Mouse (Mus musculus) heart, embryonic 14.5 days (tissue): ENCODE measurements around the gene Dcaf11. TPM values are rescaled to one million over a fixed set of nuclear protein-coding genes. Genes with fewer than 3 reads are reported as not detected.
A peak's percentile ranks its signal among the peaks of the same experiment; 100 is the strongest.

ENCODE experiments used
- ATAC-seq: fragments of 200-750 bp; cut with Nextera tagmentation; 2 replicates; pipeline ENCODE4 v1.8.0; 2017; ENCODE audit warnings: low read depth, moderate TSS enrichment; ENCODE audit not compliant: insufficient number of reproducible peaks, insufficient read depth, low FRiP score
- H3K27ac ChIP-seq, 2 experiments: fragments of 200-500 bp in 1 of 2; fragments of 300-500 bp in 1 of 2; sonication (generic) in 1 of 2; replicated peaks in 1 of 2; 2 replicates each; pipeline ENCODE4 v1.5.1; 2012 to 2014; ENCODE audit warnings: low read depth in 2 of 2, low read length in 2 of 2, control low read depth in 1 of 2, mild to moderate bottlenecking in 1 of 2, mixed read lengths in 1 of 2; ENCODE audit not compliant: control insufficient read depth in 1 of 2, insufficient read depth in 1 of 2
- H3K27me3 ChIP-seq: fragments of 300-500 bp; sonication (generic); 2 replicates; pipeline ENCODE4 v1.6.1; 2014; ENCODE audit warnings: mild to moderate bottlenecking, low read length, control low read depth; ENCODE audit not compliant: control insufficient read depth, insufficient read depth
- H3K36me3 ChIP-seq: fragments of 300-500 bp; sonication (generic); 2 replicates; pipeline ENCODE4 v1.6.1; 2014; ENCODE audit warnings: mild to moderate bottlenecking, control low read depth, low read length, mixed read lengths; ENCODE audit not compliant: control insufficient read depth, insufficient read depth
- H3K4me1 ChIP-seq, 2 experiments: fragments of 200-500 bp in 1 of 2; fragments of 300-500 bp in 1 of 2; sonication (generic) in 1 of 2; 2 replicates each; pipeline ENCODE4 v1.6.1; 2012 to 2014; ENCODE audit warnings: low read length in 2 of 2, control low read depth in 1 of 2, mixed read lengths in 1 of 2; ENCODE audit not compliant: control insufficient read depth in 2 of 2, insufficient read depth in 2 of 2
- H3K4me2 ChIP-seq: fragments of 300-500 bp; sonication (generic); 2 replicates; pipeline ENCODE4 v1.6.1; 2014; ENCODE audit warnings: mild to moderate bottlenecking, low read length
- H3K4me3 ChIP-seq, 2 experiments: fragments of 200-500 bp in 1 of 2; fragments of 300-500 bp in 1 of 2; sonication (generic) in 1 of 2; 2 replicates each; pipeline ENCODE4 v1.5.1; 2012 to 2014; ENCODE audit warnings: low read length in 2 of 2, mild to moderate bottlenecking in 2 of 2, control low read depth in 1 of 2, low read depth in 1 of 2, moderate library complexity in 1 of 2; ENCODE audit not compliant: control insufficient read depth in 1 of 2, insufficient read depth in 1 of 2
- H3K9ac ChIP-seq: fragments of 300-500 bp; sonication (generic); 2 replicates; pipeline ENCODE4 v1.6.1; 2014; ENCODE audit warnings: mild to moderate bottlenecking, low read length
- H3K9me3 ChIP-seq: fragments of 300-500 bp; sonication (generic); 2 replicates; pipeline ENCODE4 v1.6.1; 2016; ENCODE audit warnings: low read length, control low read depth; ENCODE audit not compliant: control insufficient read depth
- WGBS: fragments of 180-500 bp; shearing (Covaris S2); extraction: QIAGEN DNeasy Blood & Tissue Kit; methylation state at CpG from one replicate; pipeline ENCODE4 v1.1.7; 2014; 5-methylcytosine and 5-hydroxymethylcytosine counted together
- polyA plus RNA-seq: library from polyadenylated mRNA; unstranded; fragments of >200 nt; fragmentation: Nextera tagmentation; extraction: Ambion mirVana; gene quantifications from 2 replicates; pipeline ENCODE4 v1.2.1, GENCODE M21; 2014

The Dcaf11 gene
- polyA plus RNA-seq, 1 experiment from 2014 or later, result 74.1 TPM

- Histone ChIP-seq H3K4me1 (peaks cover 17 to 37% of the 10 kb centered on the region in 2 experiments; a peak in 3 of 4 replicates), H3K4me3 (peak overlapping the region; percentile 66 to 92), H3K27ac (peak overlapping the region; percentile 64 to 90), H3K27me3 (no peaks in the 10 kb centered on the region), H3K4me2 (peak overlapping the region; percentile 75), H3K9me3 (no peaks in the 10 kb centered on the region), H3K36me3 (peaks cover 26% of the 10 kb centered on the region), H3K9ac (peak overlapping the region; percentile 98)
- 27% methylated on average over 6 of the region's 6 CpGs for WGBS
- ATAC-seq, result 0 out of 2 replicates have a peak, but pooled peaks have one; percentile 8
Measured at GRCm38 (mm10) chr14:55578668-55579269, 19.0 kb downstream of the Dcaf11 start.

GRCm38 (mm10) chr14:55579511-55580496 is 20.0 kb downstream of the Dcaf11 start:
- no peak overlapping the region for H3K4me2 ChIP-seq
- no peaks in the 10 kb centered on the region for H3K27me3 ChIP-seq
- no peak overlapping the region for H3K4me3 ChIP-seq
- H3K9me3 ChIP-seq, result no peaks in the 10 kb centered on the region
- peaks cover 12 to 36% of the 10 kb centered on the region in 2 experiments; a peak in 3 of 4 replicates for H3K4me1 ChIP-seq
- WGBS, result 85% methylated on average over 23 of the region's 23 CpGs
- no peak overlapping the region for H3K27ac ChIP-seq
- peaks cover 26% of the 10 kb centered on the region for H3K36me3 ChIP-seq
- H3K9ac ChIP-seq, result no peak overlapping the region
- no peak for ATAC-seq

GRCm38 (mm10) chr14:55580731-55581130 is 20.9 kb downstream of the Dcaf11 start:
- H3K4me2 ChIP-seq, result no peak overlapping the region
- H3K9ac ChIP-seq, result no peak overlapping the region
- H3K36me3 ChIP-seq, result peaks cover 26% of the 10 kb centered on the region
- 93% methylated on average over 16 of the region's 16 CpGs for WGBS
- no peak overlapping the region for H3K4me3 ChIP-seq
- no peak for ATAC-seq
- H3K27ac ChIP-seq, result no peak overlapping the region
- H3K4me1 ChIP-seq, result peaks cover 12 to 36% of the 10 kb centered on the region in 2 experiments; a peak in 3 of 4 replicates
- H3K27me3 ChIP-seq, result no peaks in the 10 kb centered on the region
- H3K9me3 ChIP-seq, result no peaks in the 10 kb centered on the region

GRCm38 (mm10) chr14:55581981-55582681 is 22.3 kb downstream of the Dcaf11 start:
- no peak overlapping the region for H3K27ac ChIP-seq
- peaks cover 3 to 28% of the 10 kb centered on the region in 2 experiments; a peak in 3 of 4 replicates for H3K4me1 ChIP-seq
- H3K27me3 ChIP-seq, result no peaks in the 10 kb centered on the region
- H3K4me2 ChIP-seq, result no peak overlapping the region
- H3K9me3 ChIP-seq, result no peaks in the 10 kb centered on the region
- no peak overlapping the region for H3K9ac ChIP-seq
- no peak for ATAC-seq
- peaks cover 28% of the 10 kb centered on the region for H3K36me3 ChIP-seq
- WGBS, result 74% methylated on average over 9 of the region's 9 CpGs
- no peak overlapping the region for H3K4me3 ChIP-seq

- H3K4me3 ChIP-seq, result peak overlapping the region; percentile 63
- H3K4me1 ChIP-seq, result peaks cover 3 to 17% of the 10 kb centered on the region in 2 experiments; a peak in 3 of 4 replicates
- H3K9me3 ChIP-seq, result no peaks in the 10 kb centered on the region
- WGBS, result 37% methylated on average over 5 of the region's 5 CpGs
- H3K27me3 ChIP-seq, result no peaks in the 10 kb centered on the region
- ATAC-seq, result no peak
- H3K4me2 ChIP-seq, result peak overlapping the region; percentile 88
- H3K36me3 ChIP-seq, result peaks cover 49% of the 10 kb centered on the region
- H3K27ac ChIP-seq, result peak overlapping the region in 1 of 2 experiments; percentile 77; a peak in 2 of 4 replicates
- H3K9ac ChIP-seq, result peak overlapping the region; percentile 79
Measured at GRCm38 (mm10) chr14:55584303-55584701, 24.5 kb downstream of the Dcaf11 start.

GRCm38 (mm10) chr14:55584702-55585565 is 25.1 kb downstream of the Dcaf11 start, which contains the start of gene Emc9:
Emc9 (minus strand) TSS chr14:55585302.
- Histone ChIP-seq H3K27me3 (no peaks in the 10 kb centered on the region), H3K4me2 (peak within 1 kb of the TSS; percentile 88), H3K36me3 (peaks cover 47% of the 10 kb centered on the region), H3K4me3 (peak within 1 kb of the TSS; percentile 63), H3K27ac (peak within 1 kb of the TSS; percentile 56 to 77), H3K4me1 (peaks cover 5 to 14% of the 10 kb centered on the region in 2 experiments), H3K9me3 (no peaks in the 10 kb centered on the region), H3K9ac (peak within 1 kb of the TSS; percentile 79)
- ATAC-seq, result peak; percentile 78
- WGBS, result 3% methylated on average over 43 of the region's 43 CpGs
